Mouse (Mus musculus) cerebellum, adult 2 months (tissue): ENCODE measurements around the gene Fn1.

Source experiments
- CTCF ChIP-seq: fragments of 200-500 bp; IDR thresholded peaks from 2 replicates; pipeline ENCODE4 v1.5.1; 2011; ENCODE audit warnings: low read depth, mild to moderate bottlenecking, control low read depth, low read length, moderate library complexity, borderline replicate concordance; ENCODE audit not compliant: insufficient read depth
- POLR2A ChIP-seq: fragments of 200-500 bp; IDR thresholded peaks from 2 replicates; pipeline ENCODE4 v1.6.1; 2011; ENCODE audit warnings: low read length, control low read depth, borderline replicate concordance; ENCODE audit not compliant: insufficient read depth

DNA sequence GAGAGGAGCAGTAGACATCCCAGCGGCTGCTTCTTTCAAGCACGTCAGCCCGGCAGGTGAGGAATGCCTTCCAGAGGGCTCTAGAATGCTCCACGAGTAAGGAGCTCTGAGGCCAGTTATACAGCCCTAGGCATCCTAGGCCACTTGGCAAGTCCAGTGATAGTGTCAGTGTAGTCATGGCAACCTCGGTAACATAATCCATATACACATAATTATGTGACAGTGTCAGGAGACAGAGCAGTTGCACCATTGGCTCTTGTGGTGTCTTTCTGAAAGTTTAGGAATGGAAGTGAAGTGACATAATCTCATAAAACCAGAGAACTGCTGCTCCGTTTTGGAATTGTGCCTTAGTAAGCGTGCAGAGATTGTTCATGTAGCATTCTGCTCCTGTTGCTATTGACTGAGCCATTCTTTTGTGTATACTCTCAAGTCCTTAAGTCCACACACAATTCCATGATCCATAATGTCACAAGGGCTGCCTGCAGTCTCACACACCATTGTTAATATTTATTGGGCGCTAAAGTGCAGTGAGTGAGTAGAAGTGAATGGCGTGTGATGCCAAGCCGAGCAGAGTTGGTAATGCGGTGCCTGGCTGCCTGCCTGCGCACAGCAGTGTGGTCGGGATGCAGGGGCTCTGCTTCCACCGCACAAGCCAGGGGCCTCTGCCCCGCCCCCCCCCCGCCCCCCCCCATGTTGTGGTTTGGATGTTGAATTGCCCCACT is 85.0 kb downstream of the Fn1 start:
- TF ChIP-seq CTCF = no peak
- no peak for TF ChIP-seq POLR2A
